Comparison of ENCODE assay signal across 10 mouse cellular contexts in genomic region chr17:56018347-56019131, GRCm38 (mm10). TPM values are rescaled to one million over a fixed set of nuclear protein-coding genes. Genes with fewer than 3 reads are reported as not detected.
A peak's percentile ranks its signal among the peaks of the same experiment; 100 is the strongest.
DNase-seq lines count a peak whose midpoint lies in the region; ATAC-seq and TF ChIP-seq lines count a peak whose summit lies in the region.
"Had no signal": no experiment of that assay in that cellular context is flagged by ENCODE, and none has a peak within 500 bp of the region (broad histone marks: within the 10 kb centered on the region; RNA-seq: fewer than 3 reads in every experiment).

No protein-coding gene starts in this region.

- no peak overlapping the region for H3K4me2 ChIP-seq in limb, embryonic 11.5 days (ENCODE audit: low read depth, severe bottlenecking)
- no peak overlapping the region for H3K4me2 ChIP-seq in embryonic facial prominence, embryonic 12.5 days (replicated peaks)
- no peak overlapping the region for H3K4me2 ChIP-seq in lung, embryonic 14.5 days

- no peaks in the 10 kb centered on the region for H3K4me1 ChIP-seq in limb, embryonic 11.5 days (ENCODE audit: control insufficient read depth, insufficient read depth, low read length)
- H3K4me1 ChIP-seq in limb, embryonic 10.5 days, result peaks cover 13% of the 10 kb centered on the region; the same call in 1 of the 2 replicates
- no peaks in the 10 kb centered on the region; the same call in 1 of the 2 replicates for H3K4me1 ChIP-seq in embryonic facial prominence, embryonic 12.5 days
- H3K4me1 ChIP-seq in kidney, adult 2 months (ENCODE audit: control insufficient read depth, insufficient read depth, low read length), result 0 out of 2 replicates have a peak, but pooled peaks cover 10% of the 10 kb centered on the region
- no peaks in the 10 kb centered on the region for H3K4me1 ChIP-seq in lung, embryonic 14.5 days (ENCODE audit: insufficient read depth)
- H3K4me1 ChIP-seq in small intestine, adult 2 months (ENCODE audit: control insufficient read depth, insufficient read depth, insufficient read length, low read length), result peaks cover 7% of the 10 kb centered on the region; the same call in 1 of the 2 replicates

- peak; percentile 79 for TF ChIP-seq CTCF in kidney, adult 2 months (conservative IDR thresholded peaks at IDR 0.05; ENCODE audit: insufficient read depth, insufficient read length, low read depth, low read length)
- TF ChIP-seq CTCF in lung, embryonic 14.5 days (IDR thresholded peaks at IDR 0.05; ENCODE audit: low read depth), result peak; percentile 59
- peak; percentile 54; the same call in 1 of the 2 replicates for TF ChIP-seq CTCF in small intestine, adult 2 months (IDR thresholded peaks at IDR 0.05; ENCODE audit: extremely low read depth, insufficient read length, insufficient replicate concordance, low read depth, low read length)

- H3K9ac ChIP-seq in limb, embryonic 11.5 days (ENCODE audit: low read length), result no peak overlapping the region
- no peak overlapping the region; the same call in 1 of the 2 replicates for H3K9ac ChIP-seq in embryonic facial prominence, embryonic 12.5 days
- no peak overlapping the region for H3K9ac ChIP-seq in lung, embryonic 14.5 days

- H3K27ac ChIP-seq in limb, embryonic 11.5 days (replicated peaks; ENCODE audit: low read depth, low read length), result no peak overlapping the region
- no peak overlapping the region for H3K27ac ChIP-seq in limb, embryonic 10.5 days
- no peak overlapping the region for H3K27ac ChIP-seq in embryonic facial prominence, embryonic 12.5 days
- no peak overlapping the region for H3K27ac ChIP-seq in kidney, adult 2 months (ENCODE audit: insufficient read depth, low read depth, low read length)
- H3K27ac ChIP-seq in lung, embryonic 14.5 days (ENCODE audit: low read depth), result no peak overlapping the region
- H3K27ac ChIP-seq in small intestine, adult 2 months (ENCODE audit: insufficient read depth, low read depth, low read length), result no peak overlapping the region

- H3K36me3 ChIP-seq in limb, embryonic 11.5 days (ENCODE audit: control insufficient read depth, insufficient read depth, low read length), result peaks cover 42% of the 10 kb centered on the region
- H3K36me3 ChIP-seq in limb, embryonic 10.5 days, result peaks cover 93% of the 10 kb centered on the region
- H3K36me3 ChIP-seq in embryonic facial prominence, embryonic 12.5 days, result peaks cover 67% of the 10 kb centered on the region
- H3K36me3 ChIP-seq in kidney, adult 2 months (ENCODE audit: control insufficient read depth, insufficient read depth, low read length), result no peaks in the 10 kb centered on the region
- H3K36me3 ChIP-seq in lung, embryonic 14.5 days (ENCODE audit: insufficient read depth), result peaks cover 72% of the 10 kb centered on the region
- H3K36me3 ChIP-seq in small intestine, adult 2 months (ENCODE audit: control insufficient read depth, insufficient read depth, low read length), result peaks cover 58% of the 10 kb centered on the region

- DNase-seq in limb, embryonic 11.5 days (ENCODE audit: low spot score), result no peak
- no peak for DNase-seq in limb, embryonic 10.5 days (ENCODE audit: low spot score)
- peak; percentile 81 for DNase-seq in ZHBTc4 (ENCODE audit: low read depth, low spot score)
- peak; percentile 68 for DNase-seq in kidney, adult 2 months
- peak; percentile 43 for DNase-seq in lung, embryonic 14.5 days
- no peak for DNase-seq in retina, postnatal 1 day

- 0 out of 2 replicates have a peak, but pooled peaks have one; percentile 6 for ATAC-seq in limb, embryonic 11.5 days (ENCODE audit: insufficient number of reproducible peaks, low FRiP score, low TSS enrichment, low read depth)
- peak; percentile 11; the same call in 1 of the 2 replicates for ATAC-seq in embryonic facial prominence, embryonic 12.5 days (ENCODE audit: insufficient number of reproducible peaks, insufficient read depth, low FRiP score, low TSS enrichment)
- ATAC-seq in lung, embryonic 14.5 days (ENCODE audit: insufficient read depth), result peak; percentile 25

- TF ChIP-seq POLR2A in kidney, adult 2 months (IDR thresholded peaks at IDR 0.05; ENCODE audit: low read depth, low read length), result no peak
- no peak for TF ChIP-seq POLR2A in small intestine, adult 2 months (IDR thresholded peaks at IDR 0.05; ENCODE audit: low read depth, low read length)

- H3K9me3 ChIP-seq in limb, embryonic 11.5 days (ENCODE audit: control insufficient read depth, low read length), result no peaks in the 10 kb centered on the region
- H3K9me3 ChIP-seq in limb, embryonic 10.5 days (replicated peaks), result no peaks in the 10 kb centered on the region
- no peaks in the 10 kb centered on the region for H3K9me3 ChIP-seq in embryonic facial prominence, embryonic 12.5 days
- no peaks in the 10 kb centered on the region for H3K9me3 ChIP-seq in lung, embryonic 14.5 days (ENCODE audit: low read depth, low read length)
- H3K9me3 ChIP-seq: megakaryocyte, embryonic 14.5 days had no signal

- H3K4me3 ChIP-seq in limb, embryonic 11.5 days (ENCODE audit: low read depth, low read length), result no peak overlapping the region
- H3K4me3 ChIP-seq in limb, embryonic 10.5 days, result no peak overlapping the region
- no peak overlapping the region for H3K4me3 ChIP-seq in embryonic facial prominence, embryonic 12.5 days
- no peak overlapping the region for H3K4me3 ChIP-seq in kidney, adult 2 months (ENCODE audit: insufficient read depth, low read depth, low read length)
- no peak overlapping the region for H3K4me3 ChIP-seq in lung, embryonic 14.5 days (ENCODE audit: low read depth, low read length)
- H3K4me3 ChIP-seq in small intestine, adult 2 months (ENCODE audit: low read depth, low read length), result no peak overlapping the region
- H3K4me3 ChIP-seq: erythroblast, embryonic 14.5 days; megakaryocyte, embryonic 14.5 days had no signal

- 77% methylated on average over 20 of the region's 20 CpGs for WGBS in limb, embryonic 11.5 days
- 77% methylated on average over 20 of the region's 20 CpGs for WGBS in limb, embryonic 10.5 days
- WGBS in embryonic facial prominence, embryonic 12.5 days, result 75% methylated on average over 20 of the region's 20 CpGs
- 65% methylated on average over 20 of the region's 20 CpGs for WGBS in kidney, adult 2 months
- 66% methylated on average over 20 of the region's 20 CpGs for WGBS in lung, embryonic 14.5 days
- 65% methylated on average over 20 of the region's 20 CpGs for WGBS in small intestine, adult 2 months

- no peaks in the 10 kb centered on the region for H3K27me3 ChIP-seq in limb, embryonic 11.5 days (ENCODE audit: control insufficient read depth, insufficient read depth, low read length)
- H3K27me3 ChIP-seq in limb, embryonic 10.5 days (ENCODE audit: low read depth, poor library complexity, severe bottlenecking), result no peaks in the 10 kb centered on the region
- no peaks in the 10 kb centered on the region for H3K27me3 ChIP-seq in embryonic facial prominence, embryonic 12.5 days
- H3K27me3 ChIP-seq in kidney, adult 2 months (replicated peaks; ENCODE audit: control insufficient read depth, insufficient read depth, low read length), result no peaks in the 10 kb centered on the region
- no peaks in the 10 kb centered on the region for H3K27me3 ChIP-seq in lung, embryonic 14.5 days (ENCODE audit: insufficient read depth, low read length)
- no peaks in the 10 kb centered on the region for H3K27me3 ChIP-seq in small intestine, adult 2 months (ENCODE audit: control insufficient read depth, insufficient read depth, low read length)
- H3K27me3 ChIP-seq: megakaryocyte, embryonic 14.5 days had no signal

RNA-seq across cellular contexts. Expression of gene Mpnd, which starts 13.0 kb away (rescaled TPM):
- polyA plus RNA-seq in limb, embryonic 11.5 days (2014; fragmentation: Nextera tagmentation; extraction: Ambion mirVana), result 137 and 142 TPM in 2 replicates
- 115 and 130 TPM in 2 replicates for polyA plus RNA-seq in limb, embryonic 10.5 days (2016; fragmentation: Nextera tagmentation; extraction: Ambion mirVana)
- 174 and 193 TPM in 2 replicates for polyA plus RNA-seq in embryonic facial prominence, embryonic 12.5 days (2016; fragmentation: Nextera tagmentation; extraction: Ambion mirVana)
- polyA plus RNA-seq in kidney, adult 2 months (2012; rRNA removed), result 98.3 and 116 TPM in 2 replicates
- polyA plus RNA-seq in lung, embryonic 14.5 days (2014; fragmentation: Nextera tagmentation; extraction: Ambion mirVana), result 127 TPM in 2 replicates
- polyA plus RNA-seq in small intestine, adult 2 months (2012; rRNA removed), result 129 and 424 TPM in 2 replicates

RNA-seq across cellular contexts. Expression of gene Stap2, which starts 13.2 kb away (rescaled TPM):
- 6.5 and 8.7 TPM in 2 replicates for polyA plus RNA-seq in limb, embryonic 11.5 days (2014; fragmentation: Nextera tagmentation; extraction: Ambion mirVana)
- 6.4 and 7.3 TPM in 2 replicates for polyA plus RNA-seq in limb, embryonic 10.5 days (2016; fragmentation: Nextera tagmentation; extraction: Ambion mirVana)
- 6.4 and 8.0 TPM in 2 replicates for polyA plus RNA-seq in embryonic facial prominence, embryonic 12.5 days (2016; fragmentation: Nextera tagmentation; extraction: Ambion mirVana)
- 20.1 and 22.6 TPM in 2 replicates for polyA plus RNA-seq in kidney, adult 2 months (2012; rRNA removed)
- 14.4 and 14.9 TPM in 2 replicates for polyA plus RNA-seq in lung, embryonic 14.5 days (2014; fragmentation: Nextera tagmentation; extraction: Ambion mirVana)
- polyA plus RNA-seq in small intestine, adult 2 months (2012; rRNA removed), result 87.8 and 224 TPM in 2 replicates
- polyA plus RNA-seq: erythroblast, embryonic 14.5 days had no signal

RNA-seq across cellular contexts. Expression of gene Sh3gl1, which starts 17.9 kb away (rescaled TPM):
- polyA plus RNA-seq in limb, embryonic 11.5 days (2014; fragmentation: Nextera tagmentation; extraction: Ambion mirVana), result 151 and 154 TPM in 2 replicates
- 181 and 187 TPM in 2 replicates for polyA plus RNA-seq in limb, embryonic 10.5 days (2016; fragmentation: Nextera tagmentation; extraction: Ambion mirVana)
- polyA plus RNA-seq in embryonic facial prominence, embryonic 12.5 days (2016; fragmentation: Nextera tagmentation; extraction: Ambion mirVana), result 173 and 175 TPM in 2 replicates
- 48.7 and 56.7 TPM in 2 replicates for polyA plus RNA-seq in kidney, adult 2 months (2012; rRNA removed)
- polyA plus RNA-seq in lung, embryonic 14.5 days (2014; fragmentation: Nextera tagmentation; extraction: Ambion mirVana), result 154 and 160 TPM in 2 replicates
- 41.8 and 78.2 TPM in 2 replicates for polyA plus RNA-seq in small intestine, adult 2 months (2012; rRNA removed)

RNA-seq across cellular contexts. Expression of gene Chaf1a, which starts 21.7 kb away (rescaled TPM):
- polyA plus RNA-seq in limb, embryonic 11.5 days (2014; fragmentation: Nextera tagmentation; extraction: Ambion mirVana), result 32.7 and 37.4 TPM in 2 replicates
- polyA plus RNA-seq in limb, embryonic 10.5 days (2016; fragmentation: Nextera tagmentation; extraction: Ambion mirVana), result 54.7 and 60.2 TPM in 2 replicates
- 44.5 and 45.8 TPM in 2 replicates for polyA plus RNA-seq in embryonic facial prominence, embryonic 12.5 days (2016; fragmentation: Nextera tagmentation; extraction: Ambion mirVana)
- 1.0 and 1.2 TPM in 2 replicates for polyA plus RNA-seq in kidney, adult 2 months (2012; rRNA removed)
- 28.0 and 30.4 TPM in 2 replicates for polyA plus RNA-seq in lung, embryonic 14.5 days (2014; fragmentation: Nextera tagmentation; extraction: Ambion mirVana)
- 1.9 and 4.1 TPM in 2 replicates for polyA plus RNA-seq in small intestine, adult 2 months (2012; rRNA removed)

RNA-seq across cellular contexts. Expression of gene Fsd1, which starts 32.2 kb away (rescaled TPM):
- polyA plus RNA-seq in limb, embryonic 11.5 days (2014; fragmentation: Nextera tagmentation; extraction: Ambion mirVana), result 34.9 and 39.8 TPM in 2 replicates
- polyA plus RNA-seq in limb, embryonic 10.5 days (2016; fragmentation: Nextera tagmentation; extraction: Ambion mirVana), result 44.0 and 56.6 TPM in 2 replicates
- 52.0 and 54.7 TPM in 2 replicates for polyA plus RNA-seq in embryonic facial prominence, embryonic 12.5 days (2016; fragmentation: Nextera tagmentation; extraction: Ambion mirVana)
- 0.36 and 0.48 TPM in 2 replicates for polyA plus RNA-seq in kidney, adult 2 months (2012; rRNA removed)
- 6.6 and 11.5 TPM in 2 replicates for polyA plus RNA-seq in lung, embryonic 14.5 days (2014; fragmentation: Nextera tagmentation; extraction: Ambion mirVana)
- 0.83 and 3.2 TPM in 2 replicates for polyA plus RNA-seq in small intestine, adult 2 months (2012; rRNA removed)
- polyA plus RNA-seq: erythroblast, embryonic 14.5 days had no signal

Comparison
In these comparisons a context has a peak if more than half of its experiments do, and no peak if none do; other contexts are left out.
1. DNase-seq: peak in ZHBTc4 (single experiment), kidney, adult 2 months (single experiment) and lung, embryonic 14.5 days (single experiment); none in limb, embryonic 11.5 days (single experiment), limb, embryonic 10.5 days (single experiment) and retina, postnatal 1 day (single experiment).
2. Peak in every context shown above with its lines, with median percentiles within 50 percentile points of each other: ATAC-seq and CTCF ChIP-seq.